Mouse (Mus musculus) MEL (cell line): ENCODE results near the gene Spag8. TPM values are rescaled to one million over a fixed set of nuclear protein-coding genes. Genes with fewer than 3 reads are reported as not detected.

ENCODE experiments used
- DNase-seq: peaks from one replicate; pipeline ENCODE4 v3.0.0; 2011; ENCODE audit warnings: low read depth, low spot score
- H3K27ac ChIP-seq: 2 replicates; pipeline ENCODE4 v1.5.1; 2012; ENCODE audit warnings: low read depth, mild to moderate bottlenecking, control low read depth, low read length, moderate library complexity; ENCODE audit not compliant: control insufficient read depth
- H3K27me3 ChIP-seq, 2 experiments: fragments of 150-350 bp in 1 of 2; sonication (generic) in 1 of 2; 2 replicates each; pipeline ENCODE4 v1.6.1; 2012; ENCODE audit warnings: low read length in 2 of 2, mild to moderate bottlenecking in 2 of 2, improper control_type of control experiment in 1 of 2, moderate library complexity in 1 of 2; ENCODE audit not compliant: insufficient read depth in 2 of 2, control insufficient read depth in 1 of 2
- H3K36me3 ChIP-seq, 2 experiments: 2 replicates each; pipeline ENCODE4 v1.6.1; 2012 to 2014; ENCODE audit warnings: low read length in 2 of 2, improper control_type of control experiment in 1 of 2, inconsistent platforms in 1 of 2, mild to moderate bottlenecking in 1 of 2; ENCODE audit not compliant: insufficient read depth in 2 of 2, control insufficient read depth in 1 of 2
- H3K4me1 ChIP-seq, 2 experiments: fragments of 150-350 bp in 1 of 2; sonication (generic) in 1 of 2; 2 replicates each; pipeline ENCODE4 v1.6.1; 2012; ENCODE audit warnings: low read length in 2 of 2, improper control_type of control experiment in 1 of 2, mild to moderate bottlenecking in 1 of 2; ENCODE audit not compliant: insufficient read depth in 2 of 2, control insufficient read depth in 1 of 2
- H3K4me3 ChIP-seq, 2 experiments: fragments of 150-350 bp in 1 of 2; sonication (generic) in 1 of 2; 2 replicates each; pipeline ENCODE4 v1.5.1; 2012; ENCODE audit warnings: low read depth in 2 of 2, low read length in 2 of 2, mild to moderate bottlenecking in 2 of 2, moderate library complexity in 2 of 2, control low read depth in 1 of 2, improper control_type of control experiment in 1 of 2; ENCODE audit not compliant: control insufficient read depth in 1 of 2, insufficient read depth in 1 of 2
- H3K79me2 ChIP-seq: 2 replicates; pipeline ENCODE4 v1.6.1; 2012; ENCODE audit warnings: mild to moderate bottlenecking, low read length, moderate library complexity; ENCODE audit not compliant: control insufficient read depth, poor library complexity, insufficient read depth
- H3K9ac ChIP-seq: 2 replicates; pipeline ENCODE4 v1.6.1; 2012; ENCODE audit warnings: low read depth, mild to moderate bottlenecking, control low read depth, low read length, moderate library complexity; ENCODE audit not compliant: control insufficient read depth, poor library complexity, severe bottlenecking
- H3K9me3 ChIP-seq: fragments of 150-350 bp; sonication (generic); replicated peaks from 2 replicates; pipeline ENCODE4 v1.6.1; 2012; ENCODE audit warnings: mild to moderate bottlenecking, low read length, improper control_type of control experiment, moderate library complexity; ENCODE audit not compliant: insufficient read depth
- CHD1 ChIP-seq: IDR thresholded peaks from 2 replicates; pipeline ENCODE4 v1.6.1; 2012; ENCODE audit warnings: low read depth, mild to moderate bottlenecking, inconsistent platforms, low read length, improper control_type of control experiment
- EP300 ChIP-seq, 2 experiments: IDR thresholded peaks; 2 replicates each; pipeline ENCODE4 v1.6.1; 2011; ENCODE audit warnings: improper control_type of control experiment in 2 of 2, low read length in 2 of 2, low read depth in 1 of 2, mild to moderate bottlenecking in 1 of 2
- ETS1 ChIP-seq: IDR thresholded peaks from 2 replicates; pipeline ENCODE4 v1.6.1; 2012; ENCODE audit warnings: low read depth, mild to moderate bottlenecking, inconsistent platforms, low read length, improper control_type of control experiment, moderate library complexity
- GABPA ChIP-seq: IDR thresholded peaks from 2 replicates; pipeline ENCODE4 v1.6.1; 2012; ENCODE audit warnings: low read depth, mild to moderate bottlenecking, inconsistent platforms, low read length, improper control_type of control experiment, moderate library complexity
- GATA1 ChIP-seq: IDR thresholded peaks from 2 replicates; pipeline ENCODE4 v1.6.1; 2011; ENCODE audit warnings: low read depth, low read length, improper control_type of control experiment
- MAFK ChIP-seq: IDR thresholded peaks from 2 replicates; pipeline ENCODE4 v1.6.1; 2011; ENCODE audit warnings: low read depth, mild to moderate bottlenecking, low read length, improper control_type of control experiment, borderline replicate concordance
- MAX ChIP-seq: IDR thresholded peaks from 2 replicates; pipeline ENCODE4 v1.6.1; 2011; ENCODE audit warnings: low read length, improper control_type of control experiment
- MAZ ChIP-seq: IDR thresholded peaks from 2 replicates; pipeline ENCODE4 v1.6.1; 2012; ENCODE audit warnings: low read depth, mild to moderate bottlenecking, inconsistent platforms, low read length, improper control_type of control experiment
- MEF2A ChIP-seq: IDR thresholded peaks from 2 replicates; pipeline ENCODE4 v1.6.1; 2014; ENCODE audit warnings: low read depth, mild to moderate bottlenecking, inconsistent platforms, low read length, improper control_type of control experiment; ENCODE audit not compliant: poor library complexity, insufficient replicate concordance, severe bottlenecking; ENCODE audit errors: extremely low read depth
- MXI1 ChIP-seq: IDR thresholded peaks from 2 replicates; pipeline ENCODE4 v1.6.1; 2011; ENCODE audit warnings: mild to moderate bottlenecking, low read depth, low read length, improper control_type of control experiment
- NELFE ChIP-seq: IDR thresholded peaks from 2 replicates; pipeline ENCODE4 v1.6.1; 2011; ENCODE audit warnings: low read depth, low read length, improper control_type of control experiment
- NRF1 ChIP-seq: IDR thresholded peaks from 2 replicates; pipeline ENCODE4 v1.6.1; 2014; ENCODE audit warnings: low read depth, mild to moderate bottlenecking, inconsistent platforms, low read length, improper control_type of control experiment, moderate library complexity; ENCODE audit not compliant: poor library complexity, insufficient read depth, severe bottlenecking
- POLR2AphosphoS5 ChIP-seq: IDR thresholded peaks from 2 replicates; pipeline ENCODE4 v1.6.1; 2012; ENCODE audit warnings: low read depth, borderline replicate concordance, mild to moderate bottlenecking, inconsistent platforms, low read length, moderate library complexity, mixed read lengths
- SIN3A ChIP-seq: IDR thresholded peaks from 2 replicates; pipeline ENCODE4 v1.6.1; 2012; ENCODE audit warnings: low read length, improper control_type of control experiment, inconsistent platforms
- SMC3 ChIP-seq: IDR thresholded peaks from 2 replicates; pipeline ENCODE4 v1.6.1; 2011; ENCODE audit warnings: low read depth, low read length, improper control_type of control experiment
- TCF12 ChIP-seq: IDR thresholded peaks from 2 replicates; pipeline ENCODE4 v1.6.1; 2014; ENCODE audit warnings: low read depth, mild to moderate bottlenecking, inconsistent platforms, low read length, improper control_type of control experiment, moderate library complexity
- USF1 ChIP-seq: IDR thresholded peaks from 2 replicates; pipeline ENCODE4 v1.6.1; 2014; ENCODE audit warnings: low read depth, mild to moderate bottlenecking, inconsistent platforms, low read length, improper control_type of control experiment, moderate library complexity
- ZMIZ1 ChIP-seq: IDR thresholded peaks from 2 replicates; pipeline ENCODE4 v1.6.1; 2012; ENCODE audit warnings: low read depth, mild to moderate bottlenecking, inconsistent platforms, low read length, improper control_type of control experiment, moderate library complexity
- ZNF384 ChIP-seq: IDR thresholded peaks from 2 replicates; pipeline ENCODE4 v1.6.1; 2012; ENCODE audit warnings: low read depth, mild to moderate bottlenecking, inconsistent platforms, low read length, improper control_type of control experiment
- polyA plus RNA-seq, 2 experiments: library from polyadenylated mRNA; stranded (reverse) in 1 of 2; unstranded in 1 of 2; fragments of >175 nt in 1 of 2; fragments of >200 nt in 1 of 2; gene quantifications; 2 replicates each; pipeline versions ENCODE4 v1.2.1 to v1.2.4; 2012; ENCODE audit warnings: low replicate concordance in 2 of 2, low read depth in 1 of 2; ENCODE audit not compliant: insufficient read length in 2 of 2, insufficient read depth in 1 of 2, missing spikeins in 1 of 2
- total RNA-seq: library from RNA; depleted of rRNA; stranded (reverse); fragments of 300-350 nt; gene quantifications from 2 replicates; pipeline ENCODE4 v1.2.3, GENCODE M21; 2012

Spag8 gene
- total and polyA plus RNA-seq, 3 experiments, result 0.15 to 0.57 TPM; not detected in 1

DNA sequence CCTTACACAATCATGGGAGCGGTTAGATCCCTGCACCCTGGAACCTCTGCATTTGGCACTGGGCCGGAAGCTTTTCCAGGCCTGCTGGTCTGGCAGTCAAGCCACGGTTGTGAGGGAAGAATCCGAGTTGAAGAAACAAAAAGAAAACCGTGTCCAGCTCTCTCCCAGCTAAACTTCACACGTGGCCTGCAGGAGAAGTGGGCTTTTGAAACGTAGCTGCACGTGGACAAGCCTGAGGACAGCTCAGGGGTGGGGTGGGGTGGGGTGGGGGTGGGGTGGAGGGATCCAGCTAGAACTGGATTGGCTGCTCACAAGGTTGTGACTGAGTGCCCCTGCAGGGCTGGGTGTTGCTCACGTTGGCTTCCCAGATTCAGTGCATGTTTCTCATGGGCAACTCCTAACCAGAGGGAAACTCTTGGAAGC lies 41.9 kb upstream of the Spag8 start:
- H3K4me3 ChIP-seq, result no peak overlapping the region
- peak overlapping the region; percentile 32 for H3K27ac ChIP-seq
- no peaks in the 10 kb centered on the region for H3K9me3 ChIP-seq
- no peaks in the 10 kb centered on the region for H3K79me2 ChIP-seq
- H3K27me3 ChIP-seq, result peaks cover 0 to 5% of the 10 kb centered on the region in 2 experiments; a peak in 1 of 4 replicates
- TF ChIP-seq SIN3A, result no peak
- no peak for TF ChIP-seq USF1
- no peak for TF ChIP-seq GABPA
- TF ChIP-seq TCF12, result no peak
- no peak for TF ChIP-seq NRF1
- no peak for TF ChIP-seq MAZ
- no peak for TF ChIP-seq POLR2AphosphoS5
- no peak for TF ChIP-seq ZMIZ1
- TF ChIP-seq MAFK, result no peak
- no peak for TF ChIP-seq CHD1
- TF ChIP-seq EP300 (IDR thresholded peaks at IDR 0.05; ENCODE audit: low read depth in 1 of 2, low read length in 2 of 2), result no peak
- TF ChIP-seq MAX, result no peak
- no peak for TF ChIP-seq MXI1
- TF ChIP-seq ETS1, result no peak
- TF ChIP-seq SMC3, result no peak
- no peak for TF ChIP-seq GATA1
- TF ChIP-seq ZNF384, result no peak
- TF ChIP-seq MEF2A, result no peak
- TF ChIP-seq NELFE, result no peak
- no peak overlapping the region for H3K9ac ChIP-seq
- H3K36me3 ChIP-seq, result peaks cover 0 to 23% of the 10 kb centered on the region in 2 experiments; a peak in 2 of 4 replicates
- H3K4me1 ChIP-seq, result peaks cover 4 to 28% of the 10 kb centered on the region in 2 experiments
- DNase-seq, result no peak
